Mouse (Mus musculus): ENCODE data around the gene Gfi1. TPM values are rescaled to one million over a fixed set of nuclear protein-coding genes. Genes with fewer than 3 reads are reported as not detected.

The Gfi1 gene
- polyA plus RNA-seq, 1 experiment from 2014 or later: 0.08 TPM

GRCm38 (mm10) chr5:107720511-107720910 is 5.3 kb downstream of the Gfi1 start:
- H3K9me3 ChIP-seq (ENCODE audit: low read length): no peaks in the 10 kb centered on the region
- H3K4me3 ChIP-seq (ENCODE audit: low read depth, low read length): no peak overlapping the region
- H3K4me1 ChIP-seq (ENCODE audit: insufficient read depth, low read depth, low read length): peaks cover 42% of the 10 kb centered on the region
- H3K9ac ChIP-seq (replicated peaks; ENCODE audit: low read depth): no peak overlapping the region
- no peak overlapping the region for H3K4me2 ChIP-seq (replicated peaks; ENCODE audit: low read depth, low read length)
- no peak for ATAC-seq
- H3K27me3 ChIP-seq (replicated peaks; ENCODE audit: insufficient read depth, low read length): peaks cover 71% of the 10 kb centered on the region
- H3K27ac ChIP-seq (ENCODE audit: low read length): no peak overlapping the region
- no peaks in the 10 kb centered on the region for H3K36me3 ChIP-seq (ENCODE audit: insufficient read depth, low read length)
- TF ChIP-seq EP300 (IDR thresholded peaks at IDR 0.05) (no peak), CTCF (IDR thresholded peaks at IDR 0.05) (no peak)
- no peak for DNase-seq (ENCODE audit: low spot score)
- 5% methylated on average over 5 of the region's 5 CpGs for whole genome bisulfite sequencing

GRCm38 (mm10) chr5:107719786-107720185 is 6.0 kb downstream of the Gfi1 start:
- 13% methylated on average over 1 of the region's 1 CpGs for WGBS
- DNase-seq (ENCODE audit: low spot score): peak; percentile 11

GRCm38 (mm10) chr5:107719209-107719608 is 6.6 kb downstream of the Gfi1 start:
- WGBS: 16% methylated on average over 3 of the region's 3 CpGs
- Histone ChIP-seq H3K27ac (ENCODE audit: low read length) (no peak overlapping the region), H3K27me3 (replicated peaks; ENCODE audit: insufficient read depth, low read length) (peaks cover 61% of the 10 kb centered on the region), H3K36me3 (ENCODE audit: insufficient read depth, low read length) (no peaks in the 10 kb centered on the region), H3K4me2 (replicated peaks; ENCODE audit: low read depth, low read length) (no peak overlapping the region), H3K9ac (replicated peaks; ENCODE audit: low read depth) (no peak overlapping the region), H3K4me3 (ENCODE audit: low read depth, low read length) (no peak overlapping the region), H3K9me3 (ENCODE audit: low read length) (no peaks in the 10 kb centered on the region), H3K4me1 (ENCODE audit: insufficient read depth, low read depth, low read length) (peaks cover 31% of the 10 kb centered on the region)
- ATAC-seq: no peak
- TF ChIP-seq EP300 (IDR thresholded peaks at IDR 0.05): no peak
- TF ChIP-seq CTCF (IDR thresholded peaks at IDR 0.05): no peak
- no peak for DNase-seq (ENCODE audit: low spot score)

More at GRCm38 (mm10) chr5:107719786-107720185, 6.0 kb downstream of the Gfi1 start:
- no peak for TF ChIP-seq EP300 (IDR thresholded peaks at IDR 0.05)
- no peak for TF ChIP-seq CTCF (IDR thresholded peaks at IDR 0.05)
- H3K36me3 ChIP-seq (ENCODE audit: insufficient read depth, low read length): no peaks in the 10 kb centered on the region
- H3K4me1 ChIP-seq (ENCODE audit: insufficient read depth, low read depth, low read length): peaks cover 35% of the 10 kb centered on the region
- H3K9ac ChIP-seq (replicated peaks; ENCODE audit: low read depth): no peak overlapping the region
- H3K4me3 ChIP-seq (ENCODE audit: low read depth, low read length): no peak overlapping the region
- ATAC-seq: no peak
- H3K27ac ChIP-seq (ENCODE audit: low read length): no peak overlapping the region
- no peak overlapping the region for H3K4me2 ChIP-seq (replicated peaks; ENCODE audit: low read depth, low read length)
- no peaks in the 10 kb centered on the region for H3K9me3 ChIP-seq (ENCODE audit: low read length)
- peaks cover 63% of the 10 kb centered on the region for H3K27me3 ChIP-seq (replicated peaks; ENCODE audit: insufficient read depth, low read length)

GRCm38 (mm10) chr5:107717871-107718361 is 7.9 kb downstream of the Gfi1 start:
- H3K27me3 ChIP-seq (replicated peaks; ENCODE audit: insufficient read depth, low read length): peaks cover 48% of the 10 kb centered on the region
- H3K9me3 ChIP-seq (ENCODE audit: low read length): no peaks in the 10 kb centered on the region
- H3K4me3 ChIP-seq (ENCODE audit: low read depth, low read length): no peak overlapping the region
- H3K4me2 ChIP-seq (replicated peaks; ENCODE audit: low read depth, low read length): no peak overlapping the region
- peaks cover 18% of the 10 kb centered on the region for H3K4me1 ChIP-seq (ENCODE audit: insufficient read depth, low read depth, low read length)
- H3K36me3 ChIP-seq (ENCODE audit: insufficient read depth, low read length): no peaks in the 10 kb centered on the region
- ATAC-seq (no peak), DNase-seq (ENCODE audit: low spot score) (peak; percentile 4)
- no peak overlapping the region for H3K9ac ChIP-seq (replicated peaks; ENCODE audit: low read depth)
- H3K27ac ChIP-seq (ENCODE audit: low read length): no peak overlapping the region
- TF ChIP-seq EP300 (IDR thresholded peaks at IDR 0.05): no peak
- WGBS: 23% methylated on average over 11 of the region's 11 CpGs

GRCm38 (mm10) chr5:107711689-107712088 is 14.1 kb downstream of the Gfi1 start:
- no peak overlapping the region for H3K4me2 ChIP-seq (replicated peaks; ENCODE audit: low read depth, low read length)
- ATAC-seq: no peak
- no peak overlapping the region for H3K4me3 ChIP-seq (ENCODE audit: low read depth, low read length)
- no peaks in the 10 kb centered on the region for H3K4me1 ChIP-seq (ENCODE audit: insufficient read depth, low read depth, low read length)
- 10% methylated on average over 2 of the region's 2 CpGs for WGBS
- H3K36me3 ChIP-seq (ENCODE audit: insufficient read depth, low read length): no peaks in the 10 kb centered on the region
- TF ChIP-seq EP300 (IDR thresholded peaks at IDR 0.05) (no peak), CTCF (IDR thresholded peaks at IDR 0.05) (no peak)
- no peak overlapping the region for H3K27ac ChIP-seq (ENCODE audit: low read length)
- H3K9me3 ChIP-seq (ENCODE audit: low read length): no peaks in the 10 kb centered on the region
- DNase-seq (ENCODE audit: low spot score): no peak
- no peak overlapping the region for H3K9ac ChIP-seq (replicated peaks; ENCODE audit: low read depth)
- H3K27me3 ChIP-seq (replicated peaks; ENCODE audit: insufficient read depth, low read length): 0 out of 2 replicates have a peak, but pooled peaks cover 6% of the 10 kb centered on the region

DNA sequence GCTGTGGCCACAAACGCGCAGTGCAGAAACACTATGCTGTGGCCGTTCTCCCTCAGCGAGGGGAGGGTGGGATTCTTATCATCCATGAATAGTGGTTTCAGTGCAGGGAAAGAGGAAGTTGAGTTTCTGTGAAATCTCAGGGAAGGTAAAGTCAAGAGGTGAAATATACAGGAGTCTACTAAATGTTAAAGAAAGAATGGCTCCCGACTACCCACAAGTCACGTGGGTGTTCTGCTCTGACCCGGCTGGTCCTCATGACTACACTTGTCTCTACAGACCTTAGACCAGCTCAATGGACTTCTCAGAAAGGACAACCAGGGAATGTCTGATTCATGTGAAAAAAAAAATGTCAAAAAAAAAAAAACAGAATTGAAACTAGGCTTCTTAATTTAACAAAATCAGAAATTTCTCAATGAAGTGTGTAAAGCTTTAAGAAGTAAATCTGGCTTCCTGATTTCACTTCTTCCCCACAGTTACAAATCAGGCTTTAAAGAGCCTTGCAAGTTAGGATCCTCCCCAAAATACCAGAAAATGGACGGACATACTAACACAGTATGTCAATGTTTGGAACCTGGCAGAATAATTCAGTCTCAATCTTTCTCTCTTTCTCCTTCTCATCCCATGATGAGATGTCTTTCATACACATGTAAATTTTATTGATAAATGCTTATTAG is 17.6 kb downstream of the Gfi1 start:
- no peak overlapping the region for H3K4me2 ChIP-seq (replicated peaks; ENCODE audit: low read depth, low read length)
- H3K36me3 ChIP-seq (ENCODE audit: insufficient read depth, low read length): no peaks in the 10 kb centered on the region
- no peaks in the 10 kb centered on the region for H3K9me3 ChIP-seq (ENCODE audit: low read length)
- 76% methylated on average over 8 of the region's 8 CpGs for WGBS
- 0 out of 2 replicates have a peak, but pooled peaks cover 5% of the 10 kb centered on the region for H3K27me3 ChIP-seq (replicated peaks; ENCODE audit: insufficient read depth, low read length)
- no peaks in the 10 kb centered on the region for H3K4me1 ChIP-seq (ENCODE audit: insufficient read depth, low read depth, low read length)
- ATAC-seq (no peak), DNase-seq (ENCODE audit: low spot score) (peak; percentile 7)
- H3K4me3 ChIP-seq (ENCODE audit: low read depth, low read length): no peak overlapping the region
- TF ChIP-seq CTCF (IDR thresholded peaks at IDR 0.05) (no peak), EP300 (IDR thresholded peaks at IDR 0.05) (no peak)
- no peak overlapping the region for H3K9ac ChIP-seq (replicated peaks; ENCODE audit: low read depth)
- no peak overlapping the region for H3K27ac ChIP-seq (ENCODE audit: low read length)
